Mouse (Mus musculus) midbrain, embryonic 14.5 days (tissue): ENCODE results near the gene Ralgps2. TPM values are rescaled to one million over a fixed set of nuclear protein-coding genes. Genes with fewer than 3 reads are reported as not detected.

Experiments
- ATAC-seq: fragments of 200-750 bp; cut with Nextera tagmentation; 2 replicates; pipeline ENCODE4 v1.8.0; 2017; ENCODE audit warnings: moderate number of reproducible peaks, moderate library complexity; ENCODE audit not compliant: low FRiP score, low TSS enrichment
- DNase-seq: peaks from one replicate; pipeline ENCODE4 v3.0.0-alpha.2; 2015
- H3K27ac ChIP-seq: fragments of 300-500 bp; sonication (generic); replicated peaks from 2 replicates; pipeline ENCODE4 v1.5.1; 2014; ENCODE audit warnings: mild to moderate bottlenecking, low read depth, low read length, moderate library complexity
- H3K27me3 ChIP-seq: fragments of 300-500 bp; sonication (generic); 2 replicates; pipeline ENCODE4 v1.6.1; 2014; ENCODE audit warnings: low read length, control low read depth, mixed read lengths; ENCODE audit not compliant: control insufficient read depth, insufficient read depth
- H3K36me3 ChIP-seq: fragments of 300-500 bp; sonication (generic); 2 replicates; pipeline ENCODE4 v1.6.1; 2014; ENCODE audit warnings: low read length, control low read depth; ENCODE audit not compliant: control insufficient read depth, insufficient read depth
- H3K4me1 ChIP-seq: fragments of 300-500 bp; sonication (generic); 2 replicates; pipeline ENCODE4 v1.6.1; 2014; ENCODE audit warnings: mild to moderate bottlenecking, antibody characterized with exemption, low read length, control low read depth; ENCODE audit not compliant: control insufficient read depth, insufficient read depth
- H3K4me2 ChIP-seq: fragments of 300-500 bp; sonication (generic); 2 replicates; pipeline ENCODE4 v1.6.1; 2014; ENCODE audit warnings: mild to moderate bottlenecking, low read length, moderate library complexity
- H3K4me3 ChIP-seq: fragments of 300-500 bp; sonication (generic); replicated peaks from 2 replicates; pipeline ENCODE4 v1.5.1; 2014; ENCODE audit warnings: low read depth, low read length
- H3K9ac ChIP-seq: fragments of 300-500 bp; sonication (generic); replicated peaks from 2 replicates; pipeline ENCODE4 v1.6.1; 2014; ENCODE audit warnings: mild to moderate bottlenecking, low read length, moderate library complexity
- H3K9me3 ChIP-seq: fragments of 300-500 bp; sonication (generic); 2 replicates; pipeline ENCODE4 v1.6.1; 2016; ENCODE audit warnings: low read length, control low read depth, mixed read lengths; ENCODE audit not compliant: control insufficient read depth
- WGBS: fragments of 180-500 bp; shearing (Covaris S2); extraction: QIAGEN DNeasy Blood & Tissue Kit; methylation state at CpG from one replicate; pipeline ENCODE4 v1.1.7; 2014; 5-methylcytosine and 5-hydroxymethylcytosine counted together
- polyA plus RNA-seq: library from polyadenylated mRNA; unstranded; fragments of >200 nt; fragmentation: Nextera tagmentation; extraction: Ambion mirVana; gene quantifications from 2 replicates; pipeline ENCODE4 v1.2.1, GENCODE M21; 2014

Gene Ralgps2
- polyA plus RNA-seq: 122 and 132 TPM in 2 replicates

DNA sequence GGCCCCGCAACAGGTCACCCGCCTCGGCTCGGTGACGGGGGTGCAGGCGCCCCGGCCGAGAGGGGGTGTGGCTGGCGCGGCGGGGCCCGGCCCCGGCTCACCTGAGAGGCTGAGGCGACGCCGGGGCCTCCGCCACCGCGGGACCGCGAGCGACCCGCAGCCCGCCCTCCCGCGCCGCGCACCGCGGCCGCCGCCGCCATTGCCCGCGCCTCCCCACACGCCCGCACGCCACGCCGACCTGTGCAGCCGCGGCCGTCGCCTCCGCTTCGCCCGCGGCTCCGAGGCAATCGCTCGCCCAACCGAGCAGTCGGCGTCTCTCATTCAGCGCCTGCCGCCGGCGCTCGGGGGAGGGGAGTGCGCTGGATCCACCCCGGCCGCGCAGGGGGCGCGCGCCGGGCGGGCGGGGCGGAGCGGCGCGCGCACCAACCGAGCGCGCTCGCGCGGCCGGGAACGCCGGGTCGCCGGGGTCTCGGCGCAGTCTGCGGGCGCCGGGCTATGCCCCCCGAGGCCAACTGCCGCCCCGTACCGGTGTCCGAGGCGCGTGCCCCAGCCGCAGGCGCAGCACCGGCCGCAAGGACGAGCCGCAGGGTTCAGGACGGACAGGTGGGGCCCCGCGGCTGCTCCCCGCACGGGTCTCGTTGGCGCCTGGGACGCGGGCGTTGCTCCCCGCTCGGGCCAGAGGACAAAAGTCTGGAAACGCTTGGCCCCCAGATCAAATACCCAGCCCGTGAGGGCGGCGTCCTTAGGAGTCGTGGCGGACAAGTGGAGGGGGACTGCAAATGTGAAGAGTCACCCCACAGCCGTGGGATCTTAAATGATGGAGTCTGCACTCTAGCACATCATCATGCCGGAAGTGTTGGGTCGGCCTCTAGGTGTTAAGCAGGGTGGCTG lies at the start of gene Ralgps2:
Ralgps2 (minus strand) TSS at position 376 of the 891 bp plus-strand sequence.
- Histone ChIP-seq H3K27ac (peak within 1 kb of the TSS; percentile 99), H3K9ac (peak within 1 kb of the TSS; percentile 95), H3K4me2 (peak within 1 kb of the TSS; percentile 73), H3K4me3 (peak within 1 kb of the TSS; percentile 87), H3K4me1 (peaks cover 20% of the 10 kb centered on the region), H3K9me3 (no peaks in the 10 kb centered on the region), H3K27me3 (no peaks in the 10 kb centered on the region), H3K36me3 (no peaks in the 10 kb centered on the region)
- 1% methylated on average over 107 of the region's 124 CpGs for WGBS
- ATAC-seq (peak; percentile 85), DNase-seq (peak; percentile 91)

DNA sequence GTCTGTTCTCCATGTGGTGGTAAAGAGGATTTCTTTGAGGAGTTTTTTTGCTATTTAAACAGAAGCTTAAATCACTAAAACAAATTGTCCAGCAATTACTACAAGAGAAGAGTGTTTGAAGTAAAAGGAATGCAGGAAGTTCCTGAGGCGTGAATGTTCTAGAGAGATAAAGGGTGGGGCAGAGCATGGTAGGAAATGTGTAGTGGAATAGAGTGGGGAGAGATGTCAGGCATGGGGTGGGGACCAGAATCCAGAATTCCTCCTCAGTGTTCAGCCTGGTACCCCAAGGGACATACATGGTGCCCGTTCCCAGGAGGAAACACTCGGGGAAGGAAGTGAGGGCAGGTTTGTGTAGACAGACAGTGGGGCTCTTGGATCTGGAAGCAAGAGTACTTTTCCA lies 48.1 kb upstream of the Ralgps2 start:
- no peak for ATAC-seq
- no peaks in the 10 kb centered on the region for H3K9me3 ChIP-seq
- 91% methylated on average over 3 of the region's 3 CpGs for WGBS

DNA sequence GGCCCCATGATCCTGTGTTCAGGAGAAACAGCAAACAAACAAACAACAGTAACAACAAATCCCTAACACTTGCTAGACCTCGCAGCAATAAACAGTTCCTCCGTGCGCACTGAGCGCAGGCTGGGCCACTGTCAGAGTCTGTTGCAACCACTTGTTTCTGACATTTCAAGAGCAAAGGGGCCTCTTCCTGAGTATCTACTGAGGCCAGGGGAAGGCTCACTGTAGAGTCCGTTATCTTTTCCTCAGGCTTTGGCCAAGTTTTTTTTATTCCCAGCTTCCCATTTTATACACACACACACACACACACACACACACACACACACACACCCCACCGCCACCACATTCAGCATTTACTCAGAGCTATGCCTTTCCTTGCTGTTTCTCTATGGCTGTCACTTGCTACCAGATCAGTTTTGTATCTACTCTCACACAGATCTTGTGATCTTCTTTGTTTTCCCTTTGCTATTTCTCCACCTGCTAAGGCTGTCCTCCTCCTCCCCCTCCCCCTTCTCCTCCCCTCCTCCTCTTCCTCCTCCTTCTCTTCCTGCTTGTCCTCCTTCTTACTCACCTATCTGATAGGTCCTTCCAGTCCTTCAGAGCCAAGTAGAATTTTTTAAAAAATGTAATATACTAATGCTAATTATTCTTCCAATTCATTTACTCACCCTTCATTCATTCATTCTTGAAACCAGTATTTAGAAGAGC lies 47.4 kb upstream of the Ralgps2 start:
- no peaks in the 10 kb centered on the region for H3K36me3 ChIP-seq
- peaks cover 19% of the 10 kb centered on the region for H3K4me1 ChIP-seq
- no peak overlapping the region for H3K4me2 ChIP-seq
- H3K27ac ChIP-seq: no peak overlapping the region
- ATAC-seq (no peak), DNase-seq (no peak)
- no peaks in the 10 kb centered on the region for H3K9me3 ChIP-seq
- no peak overlapping the region for H3K4me3 ChIP-seq
- no peaks in the 10 kb centered on the region for H3K27me3 ChIP-seq
- 81% methylated on average over 6 of the region's 6 CpGs for WGBS
- H3K9ac ChIP-seq: no peak overlapping the region

More for the DNA sequence above, 48.1 kb upstream of the Ralgps2 start:
- Histone ChIP-seq H3K27me3 (no peaks in the 10 kb centered on the region), H3K27ac (no peak overlapping the region), H3K36me3 (no peaks in the 10 kb centered on the region), H3K9ac (no peak overlapping the region), H3K4me2 (no peak overlapping the region), H3K4me3 (no peak overlapping the region), H3K4me1 (peaks cover 17% of the 10 kb centered on the region)
- DNase-seq: no peak

DNA sequence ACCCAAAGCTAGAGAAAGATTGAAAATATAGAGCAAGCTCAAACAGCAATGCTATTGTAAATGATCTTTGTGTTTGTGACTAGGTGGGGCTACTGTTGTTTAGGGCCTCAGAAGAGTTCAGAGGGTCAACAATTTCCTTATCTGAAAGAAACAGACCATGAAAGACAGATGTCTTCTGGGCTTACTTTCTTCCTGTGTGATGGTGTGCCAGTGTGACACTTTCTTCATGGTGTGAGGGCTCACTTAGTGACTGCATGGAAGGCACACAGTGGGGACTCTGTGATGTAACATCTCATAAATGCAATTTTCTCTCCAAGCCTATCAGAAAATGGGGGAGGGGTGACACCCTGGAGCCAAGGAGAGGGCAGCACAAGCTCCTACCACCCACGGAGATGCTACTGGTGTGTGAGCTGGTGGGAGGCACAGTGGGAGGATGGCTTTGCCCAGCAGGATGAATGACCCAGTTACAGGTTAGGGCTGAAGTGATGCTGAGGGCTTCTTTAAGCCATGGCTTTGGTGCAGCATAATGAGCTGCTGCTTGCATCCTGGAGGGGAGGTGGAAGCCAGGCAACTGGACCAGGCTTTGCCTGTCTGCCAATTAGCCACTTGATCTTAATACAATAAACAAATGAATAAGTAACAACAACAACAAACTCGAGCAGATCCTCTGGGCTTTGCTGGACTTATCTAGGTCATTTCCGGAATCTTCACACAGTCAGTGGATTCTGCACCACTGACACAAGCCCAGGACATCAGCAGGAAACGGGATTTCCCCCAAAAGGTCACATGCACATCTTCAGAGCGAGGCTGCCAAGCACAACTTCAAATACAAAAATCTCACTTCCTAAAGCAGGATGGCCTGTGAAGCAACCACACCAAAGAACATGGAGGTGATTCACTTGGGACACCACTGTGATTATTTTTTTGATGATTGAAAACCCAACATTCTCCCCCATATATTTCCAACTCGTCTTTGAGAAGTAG lies 46.5 kb upstream of the Ralgps2 start:
- H3K4me2 ChIP-seq: no peak overlapping the region
- H3K9ac ChIP-seq: no peak overlapping the region
- peaks cover 19% of the 10 kb centered on the region for H3K4me1 ChIP-seq
- WGBS: 53% methylated on average over 6 of the region's 6 CpGs
- H3K9me3 ChIP-seq: no peaks in the 10 kb centered on the region
- ATAC-seq: no peak
- H3K27me3 ChIP-seq: no peaks in the 10 kb centered on the region
- no peak overlapping the region for H3K4me3 ChIP-seq
- H3K36me3 ChIP-seq: no peaks in the 10 kb centered on the region
- H3K27ac ChIP-seq: no peak overlapping the region
- DNase-seq: no peak

DNA sequence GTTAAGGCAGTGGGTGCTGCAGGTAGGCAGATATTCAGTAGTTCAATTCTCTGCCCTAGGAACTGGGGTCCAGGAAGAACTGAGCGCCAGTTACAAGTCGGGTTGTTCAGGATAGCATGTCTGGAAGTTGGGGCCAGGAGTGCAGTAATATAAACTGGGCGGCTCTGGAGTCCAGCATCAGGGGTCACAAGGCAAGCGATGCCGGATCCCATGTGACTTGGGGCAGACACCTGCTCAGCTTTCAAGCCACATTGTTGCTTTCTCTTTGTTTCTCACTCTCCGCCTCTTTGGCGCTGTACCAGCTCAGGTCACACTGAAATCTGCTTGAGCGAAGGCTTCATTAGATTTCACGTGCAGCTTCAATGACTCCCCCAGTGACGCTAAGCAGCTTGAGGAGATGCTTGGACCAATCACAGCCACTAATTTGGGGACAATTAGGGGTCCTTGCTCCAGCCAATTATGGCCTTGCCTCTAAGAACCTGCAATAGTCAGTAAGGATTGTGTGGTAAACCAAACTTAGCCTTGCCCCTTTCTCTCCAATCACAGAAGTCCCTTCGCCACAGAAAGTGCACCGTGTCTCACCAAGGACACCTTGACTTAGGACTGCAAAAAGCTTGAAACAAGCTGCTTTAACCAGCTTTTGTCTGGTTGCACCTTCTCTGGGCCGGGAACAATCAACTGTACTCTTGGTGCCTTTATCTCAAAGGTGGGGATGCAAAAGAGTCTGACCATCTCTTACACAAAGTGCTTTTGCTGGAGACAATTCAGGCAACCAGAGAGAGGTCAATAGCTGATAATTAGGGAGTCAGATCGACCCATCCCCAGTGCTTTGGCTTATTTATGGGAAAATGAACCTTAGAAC lies 43.8 kb upstream of the Ralgps2 start:
- Histone ChIP-seq H3K4me1 (peaks cover 5% of the 10 kb centered on the region), H3K36me3 (no peaks in the 10 kb centered on the region), H3K9me3 (no peaks in the 10 kb centered on the region), H3K27me3 (no peaks in the 10 kb centered on the region), H3K4me3 (no peak overlapping the region), H3K27ac (no peak overlapping the region), H3K4me2 (no peak overlapping the region), H3K9ac (no peak overlapping the region)
- DNase-seq (no peak), ATAC-seq (no peak)
- WGBS: 68% methylated on average over 14 of the region's 14 CpGs

DNA sequence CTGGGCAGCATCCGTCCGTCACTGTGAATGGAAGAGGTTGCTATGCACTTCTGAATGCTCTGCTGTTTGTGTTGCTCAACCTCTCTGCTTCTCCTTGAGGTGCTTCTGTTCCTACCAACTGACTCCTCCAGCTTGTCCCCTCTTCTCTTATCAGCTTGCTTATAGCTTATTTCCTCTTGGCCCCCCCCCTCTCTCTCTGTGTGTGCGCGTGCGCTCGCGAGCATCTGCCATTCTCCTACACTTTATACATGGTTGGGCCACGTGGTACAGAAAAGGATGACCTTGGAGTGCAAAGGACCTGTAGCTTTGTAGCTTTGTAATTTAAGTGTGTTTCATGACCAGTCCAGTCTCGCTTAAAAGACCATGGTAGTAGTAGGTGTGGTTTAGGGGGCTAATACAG lies 42.5 kb upstream of the Ralgps2 start:
- no peak for DNase-seq
- Histone ChIP-seq H3K9ac (no peak overlapping the region), H3K4me3 (no peak overlapping the region), H3K4me1 (peaks cover 5% of the 10 kb centered on the region), H3K36me3 (no peaks in the 10 kb centered on the region), H3K4me2 (no peak overlapping the region), H3K27ac (no peak overlapping the region), H3K27me3 (no peaks in the 10 kb centered on the region), H3K9me3 (no peaks in the 10 kb centered on the region)
- 78% methylated on average over 9 of the region's 9 CpGs for WGBS
- ATAC-seq: no peak

DNA sequence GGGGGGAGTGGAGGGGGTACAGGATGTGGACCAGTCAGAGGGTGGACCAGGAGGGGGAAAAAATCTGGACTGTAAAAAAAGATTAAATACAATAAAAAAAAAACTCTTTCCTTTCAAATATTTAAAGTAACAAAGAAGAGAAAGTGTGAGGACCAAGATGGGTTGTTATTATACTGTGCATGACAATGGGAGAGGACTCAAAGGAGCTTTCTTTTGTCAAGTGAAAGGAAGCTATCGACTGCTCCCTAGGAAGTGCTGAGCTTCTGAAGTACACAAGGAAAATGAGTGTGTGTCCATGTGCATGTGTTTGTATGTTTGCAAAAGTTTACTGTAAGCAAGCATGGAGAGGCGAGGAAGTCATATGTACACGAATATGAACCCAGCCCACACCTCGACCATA lies 40.3 kb upstream of the Ralgps2 start:
- ATAC-seq (no peak), DNase-seq (no peak)
- Histone ChIP-seq H3K4me3 (no peak overlapping the region), H3K4me2 (no peak overlapping the region), H3K27me3 (no peaks in the 10 kb centered on the region), H3K4me1 (peaks cover 5% of the 10 kb centered on the region; the same call in 1 of the 2 replicates), H3K27ac (no peak overlapping the region), H3K36me3 (no peaks in the 10 kb centered on the region), H3K9ac (no peak overlapping the region), H3K9me3 (no peaks in the 10 kb centered on the region)
- 78% methylated on average over 4 of the region's 4 CpGs for WGBS
